Mouse (Mus musculus) left cerebral cortex, postnatal 36 days (tissue): ENCODE results near the gene Rab4b. TPM values are rescaled to one million over a fixed set of nuclear protein-coding genes. Genes with fewer than 3 reads are reported as not detected.

Experiments used
- DNase-seq, 2 experiments: peaks; one replicate each; pipeline ENCODE4 v3.0.0; 2021 to 2022; ENCODE audit warnings: low spot score in 2 of 2, mixed read lengths in 1 of 2
- intact Hi-C: fragments of 180-260 bp; cut with DNase I; formaldehyde crosslinking; loops from one replicate; pipeline ENCODE4 v1.15.1; 2025
- microRNA-seq: library from miRNA; unstranded; fragments of <30 nt; microRNA quantifications from one replicate; pipeline ENCODE4 v1.2.0, GENCODE M21; 2022
- total RNA-seq, 2 experiments: library from RNA; stranded (reverse); gene quantifications; 2 replicates each; pipeline ENCODE4 v1.2.3; 2021

The Rab4b gene
- total RNA-seq, 2 experiments from 2014 or later, result 91.5 to 96.5 TPM

DNA sequence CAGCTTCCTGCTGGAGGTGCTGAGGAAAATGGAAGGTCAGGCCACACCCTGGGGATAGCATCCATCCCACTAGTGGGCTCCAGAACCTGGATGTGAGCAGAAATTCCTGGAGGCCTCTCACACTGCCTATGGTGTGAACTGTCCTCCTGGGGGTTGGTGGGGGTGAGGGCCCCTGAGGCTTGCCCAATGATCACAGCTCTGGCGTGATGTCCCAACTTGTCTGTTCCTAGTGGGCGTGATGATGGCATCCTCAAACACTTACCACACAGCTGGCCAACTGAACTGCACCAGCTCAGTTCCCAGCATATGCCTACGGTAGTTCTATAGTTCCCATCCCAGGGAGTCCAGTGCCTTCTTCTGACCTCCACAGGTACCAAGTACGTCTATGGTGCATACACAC, 53.7 kb downstream of the Rab4b start:
- intact Hi-C loops, result loop anchor here (10.0 kb wide), 2 partner anchors 60 to 350 kb away; no protein-coding TSS in a partner anchor
- DNase-seq, result no peak

- intact Hi-C loops, result loop anchor here (10.0 kb wide), 2 partner anchors 60 to 350 kb away; no protein-coding TSS in a partner anchor
- DNase-seq, result no peak
These were observed 54.3 kb downstream of the Rab4b start for GRCm38 (mm10) chr7:27124305-27124832.

DNA sequence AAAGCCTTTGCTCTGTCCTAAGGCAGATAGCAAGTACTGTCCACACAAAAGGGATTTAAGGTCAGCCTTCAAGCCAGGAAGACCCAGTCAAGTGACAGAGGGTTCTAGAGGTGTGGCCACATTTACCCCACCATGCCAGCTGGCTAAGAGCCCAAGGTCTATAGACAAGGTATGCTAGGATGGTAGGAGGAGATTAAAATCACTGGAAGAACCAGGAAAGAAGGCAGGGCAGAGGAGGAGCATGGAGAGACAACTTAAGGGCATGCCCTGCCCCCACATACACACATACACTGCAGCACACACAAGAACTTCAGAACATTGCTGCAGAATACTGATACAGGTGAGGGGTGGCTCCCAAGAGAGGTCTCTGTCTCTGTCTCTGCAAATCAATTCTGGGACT, 59.0 kb downstream of the Rab4b start, which contains the start of gene Cyp2f2:
Cyp2f2 (plus strand) TSS at position 234 of the 400 bp plus-strand sequence.
- no peak for DNase-seq
- intact Hi-C loops, result loop anchor here (10.0 kb wide), 2 partner anchors 55 to 345 kb away; no protein-coding TSS in a partner anchor

Small RNA genes within 50 kb of the gene (microRNA-seq; reads per million reads assigned to microRNA genes)
- gene Mir1191 (not detected), gene Mir3101 (0.76 reads per million)

Other genes with a start within 250 kb of the Rab4b start
- gene Cyp2a22, start 239.5 kb downstream of the Rab4b start, total RNA-seq, result not detected
- not detected for gene Cyp2a12, start 149.8 kb downstream of the Rab4b start, total RNA-seq
- gene Cyp2f2, start 59.0 kb downstream of the Rab4b start, total RNA-seq, result not detected
- gene Cyp2t4, start 25.2 kb downstream of the Rab4b start, total RNA-seq, result not detected
- gene Egln2, start 12.1 kb downstream of the Rab4b start, total RNA-seq, result 10 to 100 TPM; 95.1 to 98.7 TPM
- not detected for gene Gm21983, start 2.2 kb upstream of the Rab4b start, total RNA-seq
- 1 to 10 TPM; 1.2 to 1.9 TPM for gene Mia, start 2.3 kb upstream of the Rab4b start, total RNA-seq
- gene BC024978, start 16.9 kb upstream of the Rab4b start, total RNA-seq, result 10 to 100 TPM; 20.6 TPM
- gene Snrpa, start 17.4 kb upstream of the Rab4b start, total RNA-seq, result 10 to 100 TPM; 78.4 to 80.5 TPM
- gene Itpkc, start 49.8 kb upstream of the Rab4b start, total RNA-seq, result 1 to 10 TPM; 8.0 TPM
- gene Coq8b, start 54.1 kb upstream of the Rab4b start, total RNA-seq, result 10 to 100 TPM; 33.2 to 41.9 TPM
- 100 to 1,000 TPM; 107 to 127 TPM for gene Numbl, start 79.5 kb upstream of the Rab4b start, total RNA-seq
- 10 to 100 TPM; 36.3 to 50.7 TPM for gene Ltbp4, start 158.8 kb upstream of the Rab4b start, total RNA-seq
- gene Shkbp1, start 177.1 kb upstream of the Rab4b start, total RNA-seq, result 10 to 100 TPM; 12.4 to 35.7 TPM
- not detected for gene Gm20479, start 178.5 kb upstream of the Rab4b start, total RNA-seq